Mouse (Mus musculus): Measurements from ENCODE around the gene Nsun7. TPM values are rescaled to one million over a fixed set of nuclear protein-coding genes. Genes with fewer than 3 reads are reported as not detected.

Nsun7 gene
- polyA plus RNA-seq, 1 experiment from 2014 or later = not detected

DNA sequence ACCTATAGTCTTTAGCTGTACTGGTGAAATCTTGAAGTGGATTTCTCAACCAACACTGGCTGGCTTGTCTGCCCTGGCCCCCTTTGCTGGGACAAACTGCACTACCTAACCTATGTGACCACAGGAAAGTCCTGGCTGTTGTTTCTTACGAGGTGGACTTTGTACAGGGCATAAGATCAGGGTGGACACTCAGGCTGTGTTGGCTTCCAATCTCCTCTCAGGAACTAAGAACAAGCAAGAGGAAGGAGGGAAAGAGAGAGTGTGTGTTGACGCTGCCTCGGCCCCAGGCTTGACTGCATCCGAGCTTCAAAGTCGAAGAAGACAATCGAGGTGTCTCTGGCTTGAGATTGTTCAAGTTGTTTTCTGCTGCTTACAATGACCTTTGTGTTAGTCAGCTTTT is 87.1 kb downstream of the Nsun7 start:
- no peaks in the 10 kb centered on the region for H3K9me3 ChIP-seq (ENCODE audit: control insufficient read depth, low read length)
- H3K27me3 ChIP-seq (replicated peaks; ENCODE audit: control insufficient read depth, insufficient read depth, low read length) = no peaks in the 10 kb centered on the region
- no peak overlapping the region for H3K4me2 ChIP-seq
- no peak for ATAC-seq (replicated peaks; ENCODE audit: low FRiP score)
- H3K4me1 ChIP-seq (replicated peaks; ENCODE audit: control insufficient read depth, insufficient read depth, low read length) = no peaks in the 10 kb centered on the region
- H3K9ac ChIP-seq (ENCODE audit: low read depth, low read length) = no peak overlapping the region
- H3K27ac ChIP-seq (ENCODE audit: low read depth, low read length) = no peak overlapping the region
- H3K4me3 ChIP-seq (ENCODE audit: low read depth, low read length) = no peak overlapping the region
- WGBS = 89% methylated on average over 6 of the region's 6 CpGs
- DNase-seq (ENCODE audit: low spot score) = no peak
- H3K36me3 ChIP-seq (ENCODE audit: control insufficient read depth, insufficient read depth, low read length) = no peaks in the 10 kb centered on the region

Other genes with a start within 250 kb of the Nsun7 start
- gene Rbm47, start 86.8 kb upstream of the Nsun7 start, polyA plus RNA-seq (2014; fragmentation: Nextera tagmentation; extraction: Ambion mirVana) = 13.5 and 13.9 TPM in 2 replicates